Mouse (Mus musculus) testis, adult 2 months (tissue): Measurements from ENCODE around the gene Gabrr3.

Source experiments
- CTCF ChIP-seq: fragments of 200-500 bp; IDR thresholded peaks from 2 replicates; pipeline ENCODE4 v1.5.1; 2012; ENCODE audit warnings: low read depth, mild to moderate bottlenecking, inconsistent platforms, low read length, moderate library complexity; ENCODE audit not compliant: control insufficient read depth, insufficient read depth, insufficient replicate concordance
- POLR2A ChIP-seq: fragments of 200-500 bp; IDR thresholded peaks from 2 replicates; pipeline ENCODE4 v1.6.1; 2012; ENCODE audit warnings: low read depth, mild to moderate bottlenecking, inconsistent platforms, low read length, moderate library complexity; ENCODE audit not compliant: control insufficient read depth

DNA sequence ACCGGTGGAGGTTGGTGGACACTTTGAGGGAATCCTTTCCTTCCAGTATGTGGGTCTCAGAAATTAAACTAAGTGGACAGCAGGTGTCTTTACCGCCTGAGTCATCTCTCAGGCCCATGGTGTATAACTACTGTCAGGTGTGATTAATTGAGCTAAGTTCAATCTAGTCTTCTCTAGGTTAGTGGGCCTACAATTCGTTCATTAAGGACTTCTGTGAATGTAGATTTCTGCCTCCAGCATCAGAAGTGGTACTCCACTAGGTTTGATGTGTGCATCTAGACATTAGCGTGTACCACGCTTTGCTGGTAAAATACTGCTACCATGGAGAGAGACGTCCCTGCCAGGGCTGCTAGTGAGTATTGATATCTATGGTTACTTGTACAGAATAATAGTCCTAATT is 65.4 kb downstream of the Gabrr3 start:
- TF ChIP-seq CTCF = no peak
- TF ChIP-seq POLR2A = no peak
